Mouse (Mus musculus): ENCODE measurements around the gene Isg20l2. TPM values are rescaled to one million over a fixed set of nuclear protein-coding genes. Genes with fewer than 3 reads are reported as not detected.
"Not testable (repeated sequence)": the region's sequence is repeated elsewhere in the genome, so short reads cannot be mapped to it uniquely, and the experiment has no call there.

The Isg20l2 gene
- total RNA-seq, 2 experiments from 2014 or later, result 15.1 to 15.6 TPM

- no peak for TF ChIP-seq CTCF (IDR thresholded peaks at IDR 0.05)
- H3K4me3 ChIP-seq, result no peak overlapping the region
- H3K27ac ChIP-seq, result no peak overlapping the region
- no peak for DNase-seq (ENCODE audit: extremely low spot score in 1 of 2, low spot score in 2 of 2)
- intact Hi-C loops (cut with DNase I), result no loop called here
Observed at GRCm38 (mm10) chr3:87901036-87901624, 29.0 kb upstream of the Isg20l2 start.

- intact Hi-C loops (cut with DNase I); H3K4me3 ChIP-seq; H3K27ac ChIP-seq; DNase-seq (ENCODE audit: extremely low spot score in 1 of 2, low spot score in 2 of 2): not testable (repeated sequence)
Observed at GRCm38 (mm10) chr3:87901959-87902358, 28.2 kb upstream of the Isg20l2 start.

GRCm38 (mm10) chr3:87903821-87904220 is 26.3 kb upstream of the Isg20l2 start:
- DNase-seq (ENCODE audit: extremely low spot score in 1 of 2, low spot score in 2 of 2), result no peak
- no peak overlapping the region for H3K27ac ChIP-seq
- no peak overlapping the region for H3K4me3 ChIP-seq
- intact Hi-C loops (cut with DNase I), result no loop called here
- no peak for TF ChIP-seq CTCF (IDR thresholded peaks at IDR 0.05)

GRCm38 (mm10) chr3:87905880-87906485 is 24.1 kb upstream of the Isg20l2 start, which contains the start of gene Hdgf:
Gene Hdgf (plus strand): TSS chr3:87906321.
- intact Hi-C loops (cut with DNase I), result loop anchor here (1.0 kb wide), 2 partner anchors 13 to 21 kb away; partner anchors contain the start of genes Mrpl24 and Prcc
- Histone ChIP-seq H3K4me3 (peak within 1 kb of the TSS; percentile 84), H3K27ac (peak within 1 kb of the TSS; percentile 99)
- TF ChIP-seq CTCF (IDR thresholded peaks at IDR 0.05), result peak; percentile 29
- DNase-seq (ENCODE audit: extremely low spot score in 1 of 2, low spot score in 2 of 2), result peak; percentile 93 to 95

- peak in 1 of 2 experiments; percentile 62 for DNase-seq (ENCODE audit: extremely low spot score in 1 of 2, low spot score in 2 of 2)
- no peak for TF ChIP-seq CTCF (IDR thresholded peaks at IDR 0.05)
- intact Hi-C loops (cut with DNase I), result loop anchor here (1.0 kb wide), 2 partner anchors 13 to 21 kb away; partner anchors contain the start of genes Mrpl24 and Prcc
- H3K27ac ChIP-seq, result peak overlapping the region; percentile 99
- peak overlapping the region; percentile 84 for H3K4me3 ChIP-seq
Observed at GRCm38 (mm10) chr3:87906601-87906980, 23.5 kb upstream of the Isg20l2 start.

GRCm38 (mm10) chr3:87906981-87907857 is 22.9 kb upstream of the Isg20l2 start:
- H3K27ac ChIP-seq, result peak overlapping the region; percentile 99
- no peak for DNase-seq (ENCODE audit: extremely low spot score in 1 of 2, low spot score in 2 of 2)
- intact Hi-C loops (cut with DNase I), result loop anchor here (1.0 kb wide), 2 partner anchors 12 to 22 kb away; partner anchors contain the start of genes Mrpl24 and Prcc
- no peak for TF ChIP-seq CTCF (IDR thresholded peaks at IDR 0.05)
- H3K4me3 ChIP-seq, result peak overlapping the region; percentile 84

- DNase-seq (ENCODE audit: extremely low spot score in 1 of 2, low spot score in 2 of 2), result no peak
- Histone ChIP-seq H3K4me3 (peak overlapping the region; percentile 84), H3K27ac (peak overlapping the region; percentile 53; the same call in 1 of the 2 replicates)
- TF ChIP-seq CTCF (IDR thresholded peaks at IDR 0.05), result no peak
- intact Hi-C loops (cut with DNase I), result no loop called here
Observed at GRCm38 (mm10) chr3:87907906-87908305, 22.2 kb upstream of the Isg20l2 start.

GRCm38 (mm10) chr3:87909381-87909780 is 20.7 kb upstream of the Isg20l2 start:
- no peak overlapping the region for H3K4me3 ChIP-seq
- H3K27ac ChIP-seq, result no peak overlapping the region; the same call in 1 of the 2 replicates
- intact Hi-C loops (cut with DNase I), result no loop called here
- no peak for DNase-seq (ENCODE audit: extremely low spot score in 1 of 2, low spot score in 2 of 2)
- no peak for TF ChIP-seq CTCF (IDR thresholded peaks at IDR 0.05)

GRCm38 (mm10) chr3:87909874-87910273 is 20.2 kb upstream of the Isg20l2 start:
- Histone ChIP-seq H3K4me3 (peak overlapping the region; percentile 33), H3K27ac (peak overlapping the region; percentile 81; the same call in 1 of the 2 replicates)

GRCm38 (mm10) chr3:87910573-87911141 is 19.5 kb upstream of the Isg20l2 start:
- H3K27ac ChIP-seq, result peak overlapping the region; percentile 81
- peak in 1 of 2 experiments; percentile 45 for DNase-seq (ENCODE audit: extremely low spot score in 1 of 2, low spot score in 2 of 2)
- intact Hi-C loops (cut with DNase I), result no loop called here
- no peak for TF ChIP-seq CTCF (IDR thresholded peaks at IDR 0.05)
- H3K4me3 ChIP-seq, result peak overlapping the region; percentile 33

More at GRCm38 (mm10) chr3:87909874-87910273, 20.2 kb upstream of the Isg20l2 start:
- intact Hi-C loops (cut with DNase I), result no loop called here
- DNase-seq (ENCODE audit: extremely low spot score in 1 of 2, low spot score in 2 of 2), result no peak
- no peak for TF ChIP-seq CTCF (IDR thresholded peaks at IDR 0.05)

GRCm38 (mm10) chr3:87913491-87913890 is 16.6 kb upstream of the Isg20l2 start:
- no peak for DNase-seq (ENCODE audit: extremely low spot score in 1 of 2, low spot score in 2 of 2)
- Histone ChIP-seq H3K27ac (no peak overlapping the region), H3K4me3 (no peak overlapping the region)
- intact Hi-C loops (cut with DNase I), result no loop called here
- no peak for TF ChIP-seq CTCF (IDR thresholded peaks at IDR 0.05)

All from left cerebral cortex, adult 2 months (tissue).